Mouse (Mus musculus) large intestine, adult 2 months (tissue): ENCODE results near the gene Atp2b4. TPM values are rescaled to one million over a fixed set of nuclear protein-coding genes. Genes with fewer than 3 reads are reported as not detected.
"Not testable (repeated sequence)": the region's sequence is repeated elsewhere in the genome, so short reads cannot be mapped to it uniquely, and the experiment has no call there.

Source experiments
- DNase-seq: peaks from one replicate; pipeline ENCODE4 v3.0.0-alpha.2; 2012; ENCODE audit warnings: low read depth, low spot score
- WGBS: fragments of 180-500 bp; shearing (Covaris S2); methylation state at CpG from one replicate; pipeline ENCODE4 v1.1.7; 2018; 5-methylcytosine and 5-hydroxymethylcytosine counted together
- polyA plus RNA-seq: library from polyadenylated mRNA; depleted of rRNA; stranded (reverse); fragments of >200 nt; gene quantifications from 2 replicates; pipeline ENCODE4 v1.2.3, GENCODE M21; 2012; rRNA removed

The Atp2b4 gene
- polyA plus RNA-seq, 1 experiment, result 9.7 TPM

DNA sequence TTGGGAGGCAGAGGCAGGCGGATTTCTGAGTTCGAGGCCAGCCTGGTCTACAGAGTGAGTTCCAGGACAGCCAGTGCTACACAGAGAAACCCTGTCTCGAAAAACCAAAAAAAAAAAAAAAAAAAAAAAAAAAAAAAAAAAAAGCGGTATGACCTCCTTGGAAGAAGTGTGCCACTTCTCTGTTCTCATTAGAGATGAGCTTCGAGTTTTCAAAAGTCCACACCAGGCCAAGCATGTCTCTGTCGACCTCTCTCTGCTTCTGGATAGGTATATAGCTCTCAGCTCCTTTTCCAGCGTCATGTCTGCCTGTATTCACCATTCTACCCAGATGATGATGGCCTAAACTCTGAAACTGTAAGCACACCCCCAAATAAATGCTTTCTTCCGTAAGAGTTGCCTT lies 135.1 kb downstream of the Atp2b4 start:
- DNase-seq, result not testable (repeated sequence)
- WGBS, result 93% methylated on average over 8 of the region's 8 CpGs

- DNase-seq, result no peak
- WGBS, result 76% methylated on average over 11 of the region's 11 CpGs
Observed at GRCm38 (mm10) chr1:133664203-133664970, 136.5 kb downstream of the Atp2b4 start.

GRCm38 (mm10) chr1:133663427-133663826 lies 137.4 kb downstream of the Atp2b4 start:
- DNase-seq, result no peak
- 77% methylated on average over 4 of the region's 4 CpGs for WGBS

DNA sequence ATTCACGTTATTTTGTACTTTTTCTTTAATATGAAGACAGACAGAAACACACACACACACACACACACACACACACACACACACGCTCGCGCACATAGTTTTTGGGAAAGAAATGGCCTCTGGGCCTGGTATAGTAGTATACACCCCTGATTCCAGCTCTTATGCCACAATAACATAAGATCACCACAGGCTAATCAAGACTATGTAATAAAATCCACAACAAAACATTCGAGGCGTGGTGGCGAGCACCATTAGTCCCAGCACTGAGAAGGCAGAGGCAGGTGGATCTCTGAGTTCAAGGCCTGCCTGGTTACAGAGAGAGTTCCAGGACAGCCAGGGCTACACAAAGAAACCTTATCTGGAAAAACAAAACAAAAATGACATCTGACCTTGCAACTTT lies 137.9 kb downstream of the Atp2b4 start:
- no peak for DNase-seq
- 91% methylated on average over 7 of the region's 7 CpGs for WGBS

- WGBS, result 2% methylated on average over 26 of the region's 26 CpGs
- DNase-seq, result peak; percentile 96
Observed at GRCm38 (mm10) chr1:133661203-133661933, 139.5 kb downstream of the Atp2b4 start, which contains the start of gene Gm38394. Gene Gm38394 (minus strand): TSS chr1:133661318.

DNA sequence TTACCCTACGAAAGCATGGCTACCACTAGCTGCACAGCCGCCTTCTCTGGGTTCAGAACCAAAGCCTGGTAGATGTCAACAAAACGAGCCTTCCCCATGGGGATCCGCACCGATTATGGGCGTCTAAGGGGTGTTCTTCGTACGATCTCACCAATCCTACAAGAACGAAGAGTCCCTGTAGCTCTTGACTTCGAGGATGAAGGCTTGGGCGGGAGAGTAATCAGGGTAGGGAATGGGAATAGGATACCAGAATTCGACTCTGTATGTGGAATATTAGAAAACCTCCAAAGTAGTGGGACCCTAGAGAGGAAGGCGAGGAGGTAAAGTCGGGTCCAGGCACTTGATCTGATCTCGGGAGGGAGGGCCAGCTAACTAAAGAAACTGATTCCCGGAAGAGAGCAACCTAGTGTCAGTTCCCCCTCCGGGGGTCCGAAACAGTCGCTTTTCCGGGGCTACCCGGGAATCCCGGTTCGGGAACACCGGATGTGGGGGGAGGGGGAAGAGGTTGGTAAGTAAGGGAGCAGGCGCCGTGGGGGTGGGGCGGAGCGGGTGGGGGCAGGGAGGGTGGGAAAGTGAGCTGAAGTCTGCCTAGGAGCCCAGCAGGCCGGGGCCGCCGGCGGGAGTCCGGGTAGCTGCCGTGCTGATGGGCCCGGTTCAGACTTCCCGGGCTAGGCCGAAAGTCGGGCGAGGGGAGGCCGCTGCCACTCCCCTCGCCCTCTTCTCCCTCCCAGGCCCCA lies 140.2 kb downstream of the Atp2b4 start, which contains the start of gene Zbed6:
TSS of gene Zbed6 (minus strand) at position 420 of the 737 bp plus-strand sequence.
- 1% methylated on average over 41 of the region's 41 CpGs for WGBS
- no peak for DNase-seq

DNA sequence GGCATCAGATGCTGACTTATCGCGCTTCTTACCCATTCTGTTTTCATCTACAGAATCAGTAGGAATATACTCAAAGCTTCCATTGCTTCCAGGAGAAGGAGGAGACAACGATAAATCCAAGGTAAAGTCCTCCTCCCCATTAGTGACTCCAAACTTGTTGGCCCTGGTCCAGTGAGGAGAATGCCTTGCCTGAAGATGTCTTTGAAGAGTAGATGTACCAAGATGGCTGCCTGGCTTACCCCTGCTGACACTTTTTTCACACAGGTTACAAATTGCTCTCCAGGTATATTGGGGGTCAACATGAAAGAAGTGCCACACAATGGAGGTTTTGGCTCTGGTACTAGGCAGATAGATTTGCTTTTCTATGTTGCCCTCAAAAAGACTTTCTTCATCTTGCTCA lies 142.0 kb downstream of the Atp2b4 start:
- WGBS, result 68% methylated on average over 3 of the region's 3 CpGs
- DNase-seq, result no peak

DNA sequence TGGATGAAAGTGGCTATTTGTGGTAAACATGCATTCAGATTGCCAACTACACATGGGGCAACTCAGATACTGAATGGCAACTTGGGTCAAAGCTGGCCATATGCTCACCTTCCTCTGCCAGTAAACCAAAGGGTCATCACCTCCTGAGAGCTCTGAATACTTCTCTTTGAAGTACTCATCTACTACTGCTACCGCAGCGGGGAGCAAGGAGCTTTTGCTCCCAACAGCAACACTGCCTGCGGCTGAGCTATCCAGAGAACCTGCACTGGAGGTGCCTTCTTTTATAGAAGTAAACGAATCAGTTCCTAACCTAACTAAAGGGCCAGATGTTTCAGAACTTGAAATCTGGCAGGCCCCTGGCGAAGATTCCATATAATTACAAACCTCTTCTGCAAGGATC lies 144.0 kb downstream of the Atp2b4 start:
- WGBS, result 60% methylated on average over 5 of the region's 5 CpGs
- DNase-seq, result no peak

GRCm38 (mm10) chr1:133653033-133653432 lies 147.8 kb downstream of the Atp2b4 start:
- DNase-seq, result no peak
- 93% methylated on average over 1 of the region's 1 CpGs for WGBS

DNA sequence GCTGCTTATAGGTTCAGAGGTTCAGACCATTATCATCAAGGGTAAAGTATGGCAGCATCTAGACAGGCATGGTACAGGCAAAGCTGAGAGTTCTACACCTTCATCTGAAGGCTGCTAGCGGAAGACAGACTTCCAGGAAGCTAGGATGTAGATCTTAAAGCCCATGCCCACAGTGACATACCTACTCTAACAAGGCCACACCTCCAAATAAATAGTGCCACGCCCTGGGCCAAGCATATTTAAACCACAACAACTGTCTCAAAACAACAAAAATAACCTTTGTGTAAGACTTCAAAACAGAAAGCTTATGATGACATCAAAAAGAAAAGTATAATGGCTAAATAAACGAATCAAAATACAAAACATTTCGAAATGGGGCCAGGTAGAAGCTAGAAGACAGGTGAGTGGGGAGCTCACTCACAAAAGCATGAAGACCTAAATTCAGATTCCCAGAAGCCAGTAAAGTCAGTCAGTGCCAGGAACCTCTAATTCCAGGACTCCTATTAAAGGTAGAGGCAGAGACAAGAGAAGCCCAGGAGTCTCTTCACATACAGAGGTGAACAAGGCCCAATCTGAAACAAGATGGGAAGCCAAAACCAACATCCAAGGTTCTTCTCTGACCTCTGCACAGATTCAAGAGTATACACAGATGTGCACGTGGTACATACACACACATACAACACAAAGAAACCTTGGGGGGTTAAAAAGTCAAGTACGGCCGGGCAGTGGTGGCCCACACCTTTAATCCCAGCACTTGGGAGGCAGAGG lies 150.4 kb downstream of the Atp2b4 start:
- no peak for DNase-seq
- WGBS, result 78% methylated on average over 7 of the region's 7 CpGs

Other genes with a start within 250 kb of the Atp2b4 start
- 54.1 and 59.6 TPM in 2 replicates for gene Snrpe, start 190.8 kb downstream of the Atp2b4 start, polyA plus RNA-seq
- 1.4 and 4.7 TPM in 2 replicates for gene Zbed6, start 140.2 kb downstream of the Atp2b4 start, polyA plus RNA-seq
- 1.0 and 3.0 TPM in 2 replicates for gene Gm38394, start 139.7 kb downstream of the Atp2b4 start, polyA plus RNA-seq
- 9.5 and 15.7 TPM in 2 replicates for gene Lax1, start 110.9 kb downstream of the Atp2b4 start, polyA plus RNA-seq
- gene Optc, start 107.0 kb upstream of the Atp2b4 start, polyA plus RNA-seq, result 26.3 and 26.9 TPM in 2 replicates
- gene Prelp, start 120.4 kb upstream of the Atp2b4 start, polyA plus RNA-seq, result 26.8 and 27.0 TPM in 2 replicates
- 1.4 and 1.6 TPM in 2 replicates for gene Fmod, start 236.2 kb upstream of the Atp2b4 start, polyA plus RNA-seq